Mouse (Mus musculus): ENCODE data around the gene Pak4. TPM values are rescaled to one million over a fixed set of nuclear protein-coding genes. Genes with fewer than 3 reads are reported as not detected.

The Pak4 gene
- polyA plus RNA-seq, 1 experiment from 2014 or later: 42.4 TPM

DNA sequence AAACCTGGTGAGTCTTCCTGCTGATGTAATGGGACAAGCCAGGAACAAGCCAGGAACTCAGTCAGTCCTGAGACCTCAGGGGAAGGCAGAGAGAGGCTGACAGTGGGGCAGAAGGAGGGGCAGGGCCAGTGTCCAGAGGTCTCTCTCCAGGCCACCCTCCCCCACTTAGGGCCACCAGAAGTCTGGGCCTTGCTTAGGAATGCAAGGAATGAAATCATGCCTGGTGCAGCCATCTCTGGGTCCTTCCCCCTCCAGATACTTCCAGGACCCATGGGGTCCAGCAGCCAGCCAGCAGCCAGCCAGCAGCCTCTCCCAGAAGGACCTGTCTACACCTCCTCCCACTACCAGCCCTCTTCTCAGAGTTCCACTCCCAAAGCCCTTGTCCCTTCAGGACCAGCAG lies 10.3 kb downstream of the Pak4 start:
- Histone ChIP-seq H3K9ac (replicated peaks) (0 out of 2 replicates have a peak overlapping the region, but pooled peaks have one; percentile 23), H3K4me3 (replicated peaks) (no peak overlapping the region), H3K4me2 (no peak overlapping the region), H3K9me3 (no peaks in the 10 kb centered on the region), H3K27me3 (no peaks in the 10 kb centered on the region), H3K4me1 (replicated peaks) (peaks cover 70% of the 10 kb centered on the region), H3K36me3 (peaks cover 3% of the 10 kb centered on the region; the same call in 1 of the 2 replicates), H3K27ac (peak overlapping the region; percentile 73)
- no peak for ATAC-seq (ENCODE audit: insufficient number of reproducible peaks, insufficient read depth, low FRiP score, low TSS enrichment, low read depth)

DNA sequence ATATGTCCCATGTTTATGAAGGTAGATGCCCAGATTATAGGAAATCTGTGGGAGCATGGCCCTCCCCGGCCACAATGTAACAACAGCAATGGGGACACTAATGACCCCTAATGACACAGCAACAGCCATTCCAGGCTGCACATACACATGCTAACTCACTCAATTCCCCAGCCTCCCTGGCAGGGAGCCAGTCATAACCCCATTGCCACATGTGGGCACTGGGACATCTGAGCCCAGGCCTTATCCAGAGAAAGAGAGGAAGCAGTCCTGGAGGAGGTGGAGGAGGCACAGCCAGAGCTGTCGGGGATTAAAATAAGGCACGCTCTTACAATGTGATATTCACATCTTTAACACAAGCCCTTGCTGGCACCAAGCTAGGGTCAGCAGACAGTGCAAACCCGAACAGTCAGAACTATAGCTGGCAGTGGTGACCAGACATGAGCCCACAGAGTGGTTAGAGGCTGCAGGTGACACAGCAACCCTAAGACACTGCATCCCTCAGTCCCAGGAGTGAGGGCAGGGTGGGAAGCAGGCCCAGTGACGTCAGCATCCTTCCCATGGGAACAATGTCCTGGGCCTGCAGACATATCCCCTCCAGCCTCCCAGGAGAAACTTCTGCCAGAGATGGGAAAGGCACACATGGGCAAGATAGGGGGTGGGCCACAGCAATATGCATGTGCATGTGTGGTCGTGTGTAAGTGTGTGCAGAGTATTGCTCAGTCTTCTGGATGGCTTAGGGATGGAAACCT lies 11.1 kb downstream of the Pak4 start:
- ATAC-seq (ENCODE audit: insufficient number of reproducible peaks, insufficient read depth, low FRiP score, low TSS enrichment, low read depth): 0 out of 2 replicates have a peak, but pooled peaks have one; percentile 8
- no peak overlapping the region for H3K4me3 ChIP-seq (replicated peaks)
- H3K36me3 ChIP-seq: peaks cover 3% of the 10 kb centered on the region
- WGBS: 55% methylated on average over 6 of the region's 6 CpGs
- no peak overlapping the region; the same call in 1 of the 2 replicates for H3K9ac ChIP-seq (replicated peaks)
- H3K27me3 ChIP-seq: no peaks in the 10 kb centered on the region
- no peaks in the 10 kb centered on the region for H3K9me3 ChIP-seq
- no peak overlapping the region; the same call in 1 of the 2 replicates for H3K4me2 ChIP-seq
- H3K4me1 ChIP-seq (replicated peaks): peaks cover 62% of the 10 kb centered on the region
- H3K27ac ChIP-seq: peak overlapping the region; percentile 73

DNA sequence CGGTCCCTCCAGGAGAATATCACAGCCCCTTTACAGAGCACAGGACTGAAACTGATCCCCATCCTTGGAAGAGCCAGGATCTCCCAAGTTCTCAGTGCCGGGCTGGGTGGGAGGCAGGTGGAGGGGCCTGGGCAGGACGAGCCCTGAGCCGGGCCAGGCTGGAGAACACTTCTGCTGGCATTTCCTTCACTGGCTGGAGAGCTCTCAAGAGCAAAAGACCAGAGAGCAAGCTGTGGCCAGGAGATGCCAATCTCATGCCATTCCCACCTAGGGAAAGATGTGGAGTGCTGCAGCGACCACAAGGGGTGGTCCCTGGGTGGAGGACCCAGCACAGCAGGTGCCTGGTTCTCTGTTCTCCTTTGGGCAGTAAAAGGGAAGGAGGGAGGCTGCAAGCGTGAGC lies 13.0 kb downstream of the Pak4 start:
- Histone ChIP-seq H3K4me1 (replicated peaks) (peaks cover 58% of the 10 kb centered on the region), H3K4me2 (no peak overlapping the region), H3K27ac (no peak overlapping the region), H3K27me3 (no peaks in the 10 kb centered on the region), H3K36me3 (no peaks in the 10 kb centered on the region; the same call in 1 of the 2 replicates), H3K9ac (replicated peaks) (no peak overlapping the region), H3K9me3 (no peaks in the 10 kb centered on the region), H3K4me3 (replicated peaks) (no peak overlapping the region)
- WGBS: 78% methylated on average over 6 of the region's 6 CpGs
- no peak for ATAC-seq (ENCODE audit: insufficient number of reproducible peaks, insufficient read depth, low FRiP score, low TSS enrichment, low read depth)

DNA sequence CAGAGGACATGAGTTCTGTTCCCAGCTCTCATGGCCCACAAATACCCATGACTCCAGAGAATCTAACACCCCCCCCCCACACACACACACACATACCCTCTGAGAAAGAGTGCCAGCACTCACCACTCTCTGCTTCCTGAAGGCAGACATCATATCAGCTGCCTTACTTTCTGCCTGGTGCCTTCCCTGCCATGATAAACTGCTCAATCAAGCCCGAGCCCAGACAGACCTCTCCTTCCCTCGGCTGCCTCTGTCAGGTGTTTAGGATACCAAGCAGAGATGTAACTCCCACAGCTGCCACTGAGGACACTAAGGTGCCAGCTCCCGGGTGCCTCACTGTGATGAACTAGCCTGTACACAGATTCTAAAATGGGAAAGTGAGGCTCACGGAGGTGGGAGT lies 13.5 kb downstream of the Pak4 start:
- no peak overlapping the region for H3K4me2 ChIP-seq
- 61% methylated on average over 4 of the region's 4 CpGs for WGBS
- H3K4me3 ChIP-seq (replicated peaks): no peak overlapping the region
- H3K36me3 ChIP-seq: no peaks in the 10 kb centered on the region; the same call in 1 of the 2 replicates
- H3K27ac ChIP-seq: no peak overlapping the region
- H3K4me1 ChIP-seq (replicated peaks): peaks cover 57% of the 10 kb centered on the region
- ATAC-seq (ENCODE audit: insufficient number of reproducible peaks, insufficient read depth, low FRiP score, low TSS enrichment, low read depth): no peak
- H3K9ac ChIP-seq (replicated peaks): no peak overlapping the region
- no peaks in the 10 kb centered on the region for H3K27me3 ChIP-seq
- no peaks in the 10 kb centered on the region for H3K9me3 ChIP-seq

DNA sequence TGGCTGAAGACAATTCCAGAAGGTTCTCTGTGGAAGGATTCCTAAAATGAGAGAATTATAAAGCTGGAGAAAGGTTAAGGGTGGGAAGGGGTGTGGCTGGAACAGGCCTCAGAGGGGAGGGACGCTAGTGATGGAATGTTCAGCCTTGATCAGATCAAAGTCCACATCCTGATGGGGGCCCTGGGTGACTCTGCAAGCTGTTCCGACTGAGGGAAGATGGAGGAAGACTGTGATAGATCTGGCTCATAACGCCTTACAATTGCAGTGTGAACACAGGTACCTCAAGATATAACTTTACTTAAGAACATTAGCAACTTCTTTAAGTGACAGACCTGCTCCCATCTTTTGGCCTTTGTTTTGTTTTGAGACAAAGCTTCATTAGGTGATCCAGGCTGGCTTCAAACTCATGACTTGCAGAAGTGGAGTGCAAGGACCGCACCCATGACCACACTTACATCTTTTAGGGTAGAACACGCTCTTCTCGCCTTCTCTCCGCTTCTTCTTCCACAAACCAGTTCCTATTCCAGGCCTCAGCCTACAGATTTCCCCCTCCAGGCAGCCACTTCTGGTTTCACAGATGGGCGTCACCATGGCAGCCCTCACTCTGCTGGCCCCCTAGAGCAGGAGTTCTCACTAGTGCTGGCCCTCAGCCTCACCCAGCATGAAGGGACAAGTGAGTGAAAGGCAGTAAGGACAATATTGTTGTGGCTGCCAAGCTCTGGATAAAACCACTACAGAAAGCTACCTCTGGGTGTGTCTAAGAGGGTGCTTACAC lies 14.2 kb downstream of the Pak4 start:
- Histone ChIP-seq H3K36me3 (peaks cover 5% of the 10 kb centered on the region; the same call in 1 of the 2 replicates), H3K9me3 (no peaks in the 10 kb centered on the region), H3K4me2 (no peak overlapping the region), H3K27me3 (no peaks in the 10 kb centered on the region), H3K4me3 (replicated peaks) (no peak overlapping the region), H3K27ac (no peak overlapping the region), H3K4me1 (replicated peaks) (peaks cover 57% of the 10 kb centered on the region), H3K9ac (replicated peaks) (no peak overlapping the region)
- 71% methylated on average over 8 of the region's 8 CpGs for WGBS
- ATAC-seq (ENCODE audit: insufficient number of reproducible peaks, insufficient read depth, low FRiP score, low TSS enrichment, low read depth): no peak

DNA sequence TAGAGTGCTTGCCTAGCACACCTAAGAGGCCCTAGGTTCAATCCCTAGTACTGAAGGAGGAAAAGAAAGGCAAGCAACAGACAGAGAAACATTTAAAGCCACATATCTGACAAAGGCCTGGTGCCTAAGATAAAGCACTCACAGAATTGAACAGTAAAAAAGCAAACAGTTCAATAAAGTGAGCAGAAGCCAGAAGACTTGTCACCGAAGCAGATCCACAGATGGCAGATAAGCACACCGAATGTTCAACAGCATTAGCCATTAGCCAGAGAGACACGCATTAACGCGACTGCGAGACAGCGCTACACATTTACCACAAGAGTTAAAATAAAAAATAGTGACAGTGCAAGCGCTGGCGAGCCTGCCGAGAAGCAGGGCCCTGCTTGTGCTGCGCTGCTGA lies 15.1 kb downstream of the Pak4 start:
- no peak overlapping the region for H3K4me3 ChIP-seq (replicated peaks)
- H3K9ac ChIP-seq (replicated peaks): no peak overlapping the region
- H3K9me3 ChIP-seq: no peaks in the 10 kb centered on the region
- 88% methylated on average over 11 of the region's 11 CpGs for WGBS
- peaks cover 56% of the 10 kb centered on the region for H3K4me1 ChIP-seq (replicated peaks)
- H3K27me3 ChIP-seq: no peaks in the 10 kb centered on the region
- no peak for ATAC-seq (ENCODE audit: insufficient number of reproducible peaks, insufficient read depth, low FRiP score, low TSS enrichment, low read depth)
- H3K27ac ChIP-seq: no peak overlapping the region
- no peak overlapping the region for H3K4me2 ChIP-seq
- H3K36me3 ChIP-seq: peaks cover 6% of the 10 kb centered on the region; the same call in 1 of the 2 replicates

DNA sequence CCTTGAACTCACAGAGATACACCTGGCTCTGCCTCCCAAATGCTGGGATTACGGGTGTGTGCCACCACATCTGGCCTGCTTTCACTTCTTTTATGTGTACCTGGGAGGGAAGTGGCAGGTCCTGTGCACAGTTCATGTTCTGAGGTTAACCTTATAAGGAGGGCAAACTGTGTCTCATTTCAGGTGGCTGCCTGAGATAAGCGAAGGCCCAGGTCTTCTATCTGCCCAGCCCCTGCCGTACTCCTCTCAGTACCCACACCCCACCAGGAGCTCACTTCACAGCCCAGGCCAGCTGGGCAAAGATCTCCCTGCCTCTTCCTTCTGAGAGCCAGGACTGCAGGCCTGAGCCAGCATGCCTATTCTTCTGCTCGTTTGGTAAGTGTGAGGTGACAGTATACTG lies 16.3 kb downstream of the Pak4 start:
- Histone ChIP-seq H3K4me3 (replicated peaks) (no peak overlapping the region), H3K4me1 (replicated peaks) (peaks cover 56% of the 10 kb centered on the region), H3K9ac (replicated peaks) (no peak overlapping the region), H3K9me3 (no peaks in the 10 kb centered on the region), H3K4me2 (no peak overlapping the region), H3K27me3 (no peaks in the 10 kb centered on the region), H3K36me3 (peaks cover 6% of the 10 kb centered on the region; the same call in 1 of the 2 replicates), H3K27ac (no peak overlapping the region)
- no peak for ATAC-seq (ENCODE audit: insufficient number of reproducible peaks, insufficient read depth, low FRiP score, low TSS enrichment, low read depth)
- 79% methylated on average over 4 of the region's 4 CpGs for WGBS

DNA sequence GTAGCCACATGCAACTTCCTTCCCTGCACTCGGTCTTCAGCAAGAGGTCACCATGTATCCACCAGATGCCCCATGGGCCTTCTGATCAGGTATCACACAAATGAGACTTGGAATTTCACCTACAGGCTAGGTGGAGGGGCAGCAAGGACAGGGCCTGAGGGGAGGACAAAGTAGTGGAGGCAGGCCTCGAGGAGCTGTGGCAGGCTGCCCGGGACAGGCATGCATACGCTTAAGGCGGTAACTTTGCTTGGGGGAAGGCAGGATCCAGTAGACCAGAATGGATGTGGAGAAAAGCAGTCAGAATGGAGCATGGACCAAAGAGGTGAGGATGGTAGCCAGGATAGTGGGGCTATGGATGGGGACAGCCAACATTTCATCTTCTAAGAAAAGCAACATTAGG lies 18.2 kb downstream of the Pak4 start:
- WGBS: 79% methylated on average over 5 of the region's 5 CpGs
- no peak for ATAC-seq (ENCODE audit: insufficient number of reproducible peaks, insufficient read depth, low FRiP score, low TSS enrichment, low read depth)
- no peak overlapping the region for H3K4me3 ChIP-seq (replicated peaks)
- no peak overlapping the region for H3K4me2 ChIP-seq
- no peak overlapping the region for H3K9ac ChIP-seq (replicated peaks)
- H3K36me3 ChIP-seq: peaks cover 6% of the 10 kb centered on the region; the same call in 1 of the 2 replicates
- H3K27me3 ChIP-seq: no peaks in the 10 kb centered on the region
- H3K27ac ChIP-seq: no peak overlapping the region
- peaks cover 56% of the 10 kb centered on the region for H3K4me1 ChIP-seq (replicated peaks)
- H3K9me3 ChIP-seq: no peaks in the 10 kb centered on the region

DNA sequence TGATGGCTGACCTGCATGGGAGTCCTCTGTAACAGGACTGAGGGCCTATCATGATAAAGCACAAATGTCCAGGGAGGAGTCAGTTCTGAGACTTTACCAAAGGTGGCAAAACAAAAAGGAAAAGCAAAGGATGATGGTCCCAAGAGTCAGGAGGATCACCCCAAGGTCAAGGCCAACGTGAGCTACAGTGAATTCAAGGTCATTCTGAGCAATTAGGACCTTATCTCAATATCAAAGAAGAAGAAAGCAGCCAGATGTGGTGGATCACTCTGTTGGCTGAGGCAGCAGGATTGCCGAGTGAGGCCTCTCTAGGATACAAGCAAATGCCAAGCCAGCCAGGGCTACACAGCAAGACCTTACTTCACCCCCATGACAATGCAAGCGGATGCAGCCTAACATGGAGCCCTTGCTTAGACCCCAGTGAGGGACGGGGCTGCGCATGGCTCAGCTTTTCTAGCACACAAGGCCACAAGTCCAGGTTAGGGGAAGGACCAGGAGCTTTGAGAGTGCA lies 19.4 kb downstream of the Pak4 start:
- ATAC-seq (ENCODE audit: insufficient number of reproducible peaks, insufficient read depth, low FRiP score, low TSS enrichment, low read depth): no peak
- Histone ChIP-seq H3K4me3 (replicated peaks) (no peak overlapping the region), H3K4me1 (replicated peaks) (peaks cover 46% of the 10 kb centered on the region), H3K9ac (replicated peaks) (no peak overlapping the region), H3K36me3 (peaks cover 6% of the 10 kb centered on the region; the same call in 1 of the 2 replicates), H3K27ac (peak overlapping the region; percentile 41; the same call in 1 of the 2 replicates), H3K4me2 (no peak overlapping the region), H3K27me3 (no peaks in the 10 kb centered on the region), H3K9me3 (no peaks in the 10 kb centered on the region)
- 72% methylated on average over 5 of the region's 5 CpGs for WGBS

DNA sequence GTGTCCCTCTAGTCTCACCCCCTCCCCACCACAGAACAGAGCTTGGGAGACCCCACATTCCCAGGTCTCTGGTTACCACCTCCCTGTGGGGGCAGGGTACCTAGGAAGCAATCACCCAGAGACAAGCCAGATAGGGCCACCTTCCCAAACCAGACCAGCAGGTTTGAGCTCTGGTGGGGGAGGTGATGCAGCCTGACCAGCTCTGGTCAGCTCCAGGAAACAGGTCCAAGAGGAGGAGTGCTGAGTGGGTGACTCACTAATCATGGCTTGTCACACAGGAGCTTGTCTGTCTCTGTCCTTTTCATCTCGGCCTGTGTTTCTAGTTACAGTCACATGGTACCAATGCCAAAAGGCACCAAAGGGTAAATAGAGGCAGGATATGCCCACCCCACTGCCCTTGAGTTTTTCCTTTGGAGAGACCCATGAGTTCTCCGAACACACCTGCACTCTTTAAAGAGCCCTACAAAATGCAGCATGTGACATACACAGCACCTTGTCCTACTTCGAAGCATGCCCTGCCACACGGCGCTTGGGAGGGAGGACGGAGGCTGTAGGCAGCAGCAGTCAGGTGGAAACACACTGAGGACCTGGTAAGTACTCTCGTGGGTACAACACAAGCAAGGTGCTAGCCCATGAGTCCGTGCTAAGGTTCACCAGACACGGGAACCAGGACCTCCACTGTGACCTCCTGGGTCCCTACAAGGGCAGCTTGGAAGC lies 20.0 kb downstream of the Pak4 start:
- Histone ChIP-seq H3K27me3 (no peaks in the 10 kb centered on the region), H3K36me3 (peaks cover 6% of the 10 kb centered on the region; the same call in 1 of the 2 replicates), H3K4me1 (replicated peaks) (peaks cover 42% of the 10 kb centered on the region), H3K4me2 (no peak overlapping the region), H3K4me3 (replicated peaks) (no peak overlapping the region), H3K9ac (replicated peaks) (no peak overlapping the region), H3K27ac (peak overlapping the region; percentile 59), H3K9me3 (no peaks in the 10 kb centered on the region)
- ATAC-seq (ENCODE audit: insufficient number of reproducible peaks, insufficient read depth, low FRiP score, low TSS enrichment, low read depth): no peak
- 76% methylated on average over 9 of the region's 9 CpGs for WGBS
